Mouse (Mus musculus) heart, embryonic 14.5 days (tissue): Measurements from ENCODE around the gene 9930021J03Rik. TPM values are rescaled to one million over a fixed set of nuclear protein-coding genes. Genes with fewer than 3 reads are reported as not detected.

Experiments used
- ATAC-seq: fragments of 200-750 bp; cut with Nextera tagmentation; 2 replicates; pipeline ENCODE4 v1.8.0; 2017; ENCODE audit warnings: low read depth, moderate TSS enrichment; ENCODE audit not compliant: insufficient number of reproducible peaks, insufficient read depth, low FRiP score
- H3K27ac ChIP-seq, 2 experiments: fragments of 200-500 bp in 1 of 2; fragments of 300-500 bp in 1 of 2; sonication (generic) in 1 of 2; replicated peaks in 1 of 2; 2 replicates each; pipeline ENCODE4 v1.5.1; 2012 to 2014; ENCODE audit warnings: low read depth in 2 of 2, low read length in 2 of 2, control low read depth in 1 of 2, mild to moderate bottlenecking in 1 of 2, mixed read lengths in 1 of 2; ENCODE audit not compliant: control insufficient read depth in 1 of 2, insufficient read depth in 1 of 2
- H3K27me3 ChIP-seq: fragments of 300-500 bp; sonication (generic); 2 replicates; pipeline ENCODE4 v1.6.1; 2014; ENCODE audit warnings: mild to moderate bottlenecking, low read length, control low read depth; ENCODE audit not compliant: control insufficient read depth, insufficient read depth
- H3K36me3 ChIP-seq: fragments of 300-500 bp; sonication (generic); 2 replicates; pipeline ENCODE4 v1.6.1; 2014; ENCODE audit warnings: mild to moderate bottlenecking, control low read depth, low read length, mixed read lengths; ENCODE audit not compliant: control insufficient read depth, insufficient read depth
- H3K4me1 ChIP-seq, 2 experiments: fragments of 200-500 bp in 1 of 2; fragments of 300-500 bp in 1 of 2; sonication (generic) in 1 of 2; 2 replicates each; pipeline ENCODE4 v1.6.1; 2012 to 2014; ENCODE audit warnings: low read length in 2 of 2, control low read depth in 1 of 2, mixed read lengths in 1 of 2; ENCODE audit not compliant: control insufficient read depth in 2 of 2, insufficient read depth in 2 of 2
- H3K4me2 ChIP-seq: fragments of 300-500 bp; sonication (generic); 2 replicates; pipeline ENCODE4 v1.6.1; 2014; ENCODE audit warnings: mild to moderate bottlenecking, low read length
- H3K4me3 ChIP-seq, 2 experiments: fragments of 200-500 bp in 1 of 2; fragments of 300-500 bp in 1 of 2; sonication (generic) in 1 of 2; 2 replicates each; pipeline ENCODE4 v1.5.1; 2012 to 2014; ENCODE audit warnings: low read length in 2 of 2, mild to moderate bottlenecking in 2 of 2, control low read depth in 1 of 2, low read depth in 1 of 2, moderate library complexity in 1 of 2; ENCODE audit not compliant: control insufficient read depth in 1 of 2, insufficient read depth in 1 of 2
- H3K9ac ChIP-seq: fragments of 300-500 bp; sonication (generic); 2 replicates; pipeline ENCODE4 v1.6.1; 2014; ENCODE audit warnings: mild to moderate bottlenecking, low read length
- H3K9me3 ChIP-seq: fragments of 300-500 bp; sonication (generic); 2 replicates; pipeline ENCODE4 v1.6.1; 2016; ENCODE audit warnings: low read length, control low read depth; ENCODE audit not compliant: control insufficient read depth
- WGBS: fragments of 180-500 bp; shearing (Covaris S2); extraction: QIAGEN DNeasy Blood & Tissue Kit; methylation state at CpG from one replicate; pipeline ENCODE4 v1.1.7; 2014; 5-methylcytosine and 5-hydroxymethylcytosine counted together
- polyA plus RNA-seq: library from polyadenylated mRNA; unstranded; fragments of >200 nt; fragmentation: Nextera tagmentation; extraction: Ambion mirVana; gene quantifications from 2 replicates; pipeline ENCODE4 v1.2.1, GENCODE M21; 2014

Gene 9930021J03Rik
- polyA plus RNA-seq, 1 experiment from 2014 or later, result 6.0 TPM

- H3K4me1 ChIP-seq, result no peaks in the 10 kb centered on the region
- no peak for ATAC-seq
- whole genome bisulfite sequencing, result 84% methylated on average over 3 of the region's 3 CpGs
- H3K9me3 ChIP-seq, result no peaks in the 10 kb centered on the region
- no peak overlapping the region for H3K27ac ChIP-seq
- no peak overlapping the region for H3K4me2 ChIP-seq
- H3K9ac ChIP-seq, result no peak overlapping the region
- H3K27me3 ChIP-seq, result no peaks in the 10 kb centered on the region
- H3K4me3 ChIP-seq, result no peak overlapping the region
- H3K36me3 ChIP-seq, result no peaks in the 10 kb centered on the region
These were observed 8.4 kb downstream of the 9930021J03Rik start for GRCm38 (mm10) chr19:29797371-29797770.

GRCm38 (mm10) chr19:29787997-29788396 is 17.8 kb downstream of the 9930021J03Rik start:
- Histone ChIP-seq H3K27ac (no peak overlapping the region), H3K9ac (no peak overlapping the region), H3K4me3 (no peak overlapping the region), H3K4me2 (no peak overlapping the region), H3K27me3 (no peaks in the 10 kb centered on the region), H3K4me1 (no peaks in the 10 kb centered on the region), H3K36me3 (peaks cover 10% of the 10 kb centered on the region; the same call in 1 of the 2 replicates), H3K9me3 (no peaks in the 10 kb centered on the region)
- no peak for ATAC-seq

- no peaks in the 10 kb centered on the region for H3K9me3 ChIP-seq
- 79% methylated on average over 2 of the region's 2 CpGs for WGBS
These were observed 22.9 kb downstream of the 9930021J03Rik start for GRCm38 (mm10) chr19:29782914-29783313.

GRCm38 (mm10) chr19:29753939-29754338 is 51.9 kb downstream of the 9930021J03Rik start:
- ATAC-seq, result no peak

More at GRCm38 (mm10) chr19:29782914-29783313, 22.9 kb downstream of the 9930021J03Rik start:
- no peak for ATAC-seq
- no peak overlapping the region for H3K4me2 ChIP-seq
- H3K4me3 ChIP-seq, result no peak overlapping the region
- H3K9ac ChIP-seq, result no peak overlapping the region
- H3K27ac ChIP-seq, result no peak overlapping the region
- no peaks in the 10 kb centered on the region for H3K4me1 ChIP-seq
- peaks cover 13% of the 10 kb centered on the region; the same call in 1 of the 2 replicates for H3K36me3 ChIP-seq
- no peaks in the 10 kb centered on the region for H3K27me3 ChIP-seq

GRCm38 (mm10) chr19:29750994-29751393 is 54.8 kb downstream of the 9930021J03Rik start:
- ATAC-seq, result no peak
- H3K4me2 ChIP-seq, result no peak overlapping the region
- no peak overlapping the region for H3K27ac ChIP-seq
- H3K27me3 ChIP-seq, result no peaks in the 10 kb centered on the region
- H3K36me3 ChIP-seq, result peaks cover 11% of the 10 kb centered on the region
- H3K4me3 ChIP-seq, result no peak overlapping the region
- H3K9ac ChIP-seq, result no peak overlapping the region
- H3K9me3 ChIP-seq, result no peaks in the 10 kb centered on the region
- 87% methylated on average over 3 of the region's 3 CpGs for WGBS
- no peaks in the 10 kb centered on the region for H3K4me1 ChIP-seq

More at GRCm38 (mm10) chr19:29753939-29754338, 51.9 kb downstream of the 9930021J03Rik start:
- Histone ChIP-seq H3K27me3 (no peaks in the 10 kb centered on the region), H3K9me3 (no peaks in the 10 kb centered on the region), H3K4me1 (0 out of 4 replicates have a peak, but pooled peaks cover 0 to 3% of the 10 kb centered on the region in 2 experiments), H3K36me3 (peaks cover 11% of the 10 kb centered on the region), H3K27ac (no peak overlapping the region), H3K4me3 (no peak overlapping the region), H3K4me2 (no peak overlapping the region), H3K9ac (no peak overlapping the region)
- 91% methylated on average over 2 of the region's 2 CpGs for WGBS

GRCm38 (mm10) chr19:29743531-29743930 is 62.3 kb downstream of the 9930021J03Rik start:
- H3K4me2 ChIP-seq, result no peak overlapping the region
- H3K4me3 ChIP-seq, result no peak overlapping the region
- no peaks in the 10 kb centered on the region for H3K36me3 ChIP-seq
- H3K9me3 ChIP-seq, result no peaks in the 10 kb centered on the region
- H3K27me3 ChIP-seq, result no peaks in the 10 kb centered on the region
- no peaks in the 10 kb centered on the region for H3K4me1 ChIP-seq
- H3K27ac ChIP-seq, result no peak overlapping the region
- no peak overlapping the region for H3K9ac ChIP-seq
- no peak for ATAC-seq
- WGBS, result 90% methylated on average over 5 of the region's 5 CpGs

GRCm38 (mm10) chr19:29740661-29741060 is 65.1 kb downstream of the 9930021J03Rik start:
- Histone ChIP-seq H3K4me3 (no peak overlapping the region), H3K27ac (no peak overlapping the region), H3K4me2 (no peak overlapping the region), H3K9me3 (no peaks in the 10 kb centered on the region), H3K4me1 (no peaks in the 10 kb centered on the region), H3K36me3 (no peaks in the 10 kb centered on the region), H3K27me3 (no peaks in the 10 kb centered on the region), H3K9ac (no peak overlapping the region)
- no peak for ATAC-seq
- WGBS, result 84% methylated on average over 1 of the region's 1 CpGs

GRCm38 (mm10) chr19:29739608-29740007 is 66.2 kb downstream of the 9930021J03Rik start:
- 84% methylated on average over 2 of the region's 2 CpGs for WGBS
- H3K4me3 ChIP-seq, result no peak overlapping the region

More at GRCm38 (mm10) chr19:29739608-29740007, 66.2 kb downstream of the 9930021J03Rik start:
- Histone ChIP-seq H3K4me2 (no peak overlapping the region), H3K9me3 (no peaks in the 10 kb centered on the region), H3K27ac (no peak overlapping the region), H3K4me1 (no peaks in the 10 kb centered on the region), H3K9ac (no peak overlapping the region), H3K27me3 (no peaks in the 10 kb centered on the region), H3K36me3 (no peaks in the 10 kb centered on the region)
- no peak for ATAC-seq
